Mouse (Mus musculus) hindbrain, embryonic 13.5 days (tissue): ENCODE data around the gene Unc93b1. TPM values are rescaled to one million over a fixed set of nuclear protein-coding genes. Genes with fewer than 3 reads are reported as not detected.

ENCODE experiments used
- ATAC-seq: fragments of 200-750 bp; cut with Nextera tagmentation; 2 replicates; pipeline ENCODE4 v1.8.0; 2017; ENCODE audit warnings: moderate TSS enrichment; ENCODE audit not compliant: low FRiP score
- H3K27ac ChIP-seq: fragments of 300-500 bp; sonication (generic); 2 replicates; pipeline ENCODE4 v1.5.1; 2015; ENCODE audit warnings: inconsistent platforms, mild to moderate bottlenecking, moderate library complexity
- H3K27me3 ChIP-seq: fragments of 300-500 bp; sonication (generic); 2 replicates; pipeline ENCODE4 v1.6.1; 2015; ENCODE audit warnings: mild to moderate bottlenecking, inconsistent platforms
- H3K36me3 ChIP-seq: fragments of 300-500 bp; sonication (generic); 2 replicates; pipeline ENCODE4 v1.6.1; 2015; ENCODE audit warnings: mild to moderate bottlenecking, inconsistent platforms
- H3K4me1 ChIP-seq: fragments of 300-500 bp; sonication (generic); replicated peaks from 2 replicates; pipeline ENCODE4 v1.6.1; 2015; ENCODE audit warnings: inconsistent platforms
- H3K4me2 ChIP-seq: fragments of 300-500 bp; sonication (generic); 2 replicates; pipeline ENCODE4 v1.6.1; 2015; ENCODE audit warnings: inconsistent platforms, mild to moderate bottlenecking, moderate library complexity
- H3K4me3 ChIP-seq: fragments of 300-500 bp; sonication (generic); 2 replicates; pipeline ENCODE4 v1.5.1; 2015; ENCODE audit warnings: mild to moderate bottlenecking, inconsistent platforms
- H3K9ac ChIP-seq: fragments of 300-500 bp; sonication (generic); 2 replicates; pipeline ENCODE4 v1.6.1; 2015; ENCODE audit warnings: mild to moderate bottlenecking, inconsistent platforms
- H3K9me3 ChIP-seq: fragments of 300-500 bp; sonication (generic); 2 replicates; pipeline ENCODE4 v1.6.1; 2016; ENCODE audit warnings: inconsistent platforms
- WGBS: fragments of 180-500 bp; shearing (Covaris S2); methylation state at CpG from one replicate; pipeline ENCODE4 v1.1.7; 2015; 5-methylcytosine and 5-hydroxymethylcytosine counted together
- polyA plus RNA-seq: library from polyadenylated mRNA; unstranded; fragments of >200 nt; fragmentation: Nextera tagmentation; extraction: Ambion mirVana; gene quantifications from 2 replicates; pipeline ENCODE4 v1.2.1, GENCODE M21; 2015

Unc93b1 gene
- polyA plus RNA-seq, 1 experiment from 2014 or later: 13.2 TPM

DNA sequence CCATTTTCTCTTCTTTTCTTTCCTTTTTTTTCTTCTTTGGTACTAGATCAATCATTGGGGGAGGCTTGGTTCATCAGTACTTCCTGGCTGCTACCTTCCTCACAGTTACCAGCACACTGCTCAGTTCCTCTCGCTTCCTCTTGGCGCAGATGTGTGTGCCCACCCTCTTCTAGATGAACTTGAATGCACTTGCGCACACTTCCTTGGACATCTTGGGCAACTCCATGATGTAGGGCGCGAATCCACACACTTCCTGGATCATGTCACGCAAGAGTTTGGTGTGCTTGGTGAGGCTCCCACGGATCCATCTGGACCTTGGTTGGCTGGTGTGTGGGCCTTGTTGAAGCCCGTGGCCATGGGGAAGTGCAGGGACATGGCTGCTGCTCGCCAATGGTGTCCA, 3.3 kb upstream of the Unc93b1 start:
- Histone ChIP-seq H3K9me3 (no peaks in the 10 kb centered on the region), H3K36me3 (no peaks in the 10 kb centered on the region), H3K9ac (no peak overlapping the region), H3K27me3 (peaks cover 22% of the 10 kb centered on the region), H3K4me1 (peaks cover 44% of the 10 kb centered on the region), H3K4me3 (no peak overlapping the region), H3K27ac (no peak overlapping the region), H3K4me2 (no peak overlapping the region)
- ATAC-seq: no peak
- WGBS: 88% methylated on average over 9 of the region's 9 CpGs

DNA sequence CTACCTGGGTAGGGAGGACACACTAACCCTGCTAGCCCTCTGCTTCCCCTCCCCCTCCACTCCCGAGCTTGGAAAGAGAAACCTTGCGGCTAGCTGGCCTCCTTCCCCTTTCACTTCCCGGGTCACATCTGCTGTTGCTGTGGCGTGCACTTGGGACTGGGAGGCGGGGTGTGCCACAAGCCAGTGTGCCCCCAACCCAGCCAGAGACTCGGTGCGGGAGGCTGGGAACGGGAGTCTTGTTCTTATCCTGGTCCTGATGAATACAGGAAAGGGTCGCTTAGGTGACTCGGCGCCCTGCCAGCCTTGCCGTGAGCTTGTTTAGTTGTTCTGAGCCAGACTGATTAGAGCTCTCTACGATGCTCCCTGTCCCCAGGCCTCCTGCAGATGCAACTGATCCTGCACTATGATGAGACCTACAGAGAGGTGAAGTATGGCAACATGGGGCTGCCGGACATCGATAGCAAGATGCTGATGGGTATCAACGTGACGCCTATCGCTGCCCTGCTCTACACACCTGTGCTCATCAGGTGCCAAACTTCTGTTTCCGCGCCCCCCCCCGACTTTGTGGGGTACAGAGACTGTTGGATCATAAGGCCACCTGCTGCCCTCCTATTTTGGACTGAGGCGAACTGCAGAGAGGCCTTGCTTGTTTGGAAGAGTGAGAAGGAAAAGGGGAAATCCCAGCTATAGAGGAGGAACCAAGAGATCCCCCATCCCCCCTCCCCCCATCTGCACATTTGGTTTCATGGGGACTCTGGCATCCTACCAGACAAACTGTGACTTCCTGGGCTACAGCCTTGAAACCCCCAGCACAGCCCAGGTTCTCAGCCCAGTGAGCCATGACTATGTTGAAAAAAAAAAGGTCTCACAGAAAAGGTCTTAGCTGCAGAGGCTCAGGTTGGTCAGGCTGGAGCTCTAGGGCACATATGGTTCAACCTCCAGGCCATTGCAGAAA, 1.2 kb downstream of the Unc93b1 start:
- H3K9me3 ChIP-seq: no peaks in the 10 kb centered on the region
- ATAC-seq: peak; percentile 32; the same call in 1 of the 2 replicates

DNA sequence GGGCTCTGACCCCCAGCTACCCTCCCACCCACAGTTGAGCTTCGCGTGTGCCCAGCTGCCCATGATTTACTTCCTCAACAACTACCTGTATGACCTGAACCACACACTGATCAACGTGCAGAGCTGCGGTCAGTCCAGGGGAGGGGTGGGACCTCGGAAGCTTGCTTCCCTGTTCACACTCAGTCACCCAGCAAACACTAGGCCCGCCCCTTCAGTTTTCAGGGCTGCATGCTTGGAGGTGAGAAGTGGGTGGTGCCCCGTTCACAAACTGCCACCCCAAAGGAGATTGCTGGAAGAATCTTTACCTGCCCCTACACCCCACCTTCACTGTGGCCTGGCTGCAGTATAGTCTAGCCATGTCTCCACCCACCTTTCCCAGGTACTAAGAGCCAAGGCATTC, 7.3 kb downstream of the Unc93b1 start:
- H3K27me3 ChIP-seq: peaks cover 19% of the 10 kb centered on the region
- H3K9ac ChIP-seq: no peak overlapping the region
- 79% methylated on average over 7 of the region's 7 CpGs for WGBS
- no peaks in the 10 kb centered on the region for H3K9me3 ChIP-seq
- no peak overlapping the region for H3K27ac ChIP-seq
- no peaks in the 10 kb centered on the region for H3K4me1 ChIP-seq
- no peak for ATAC-seq
- no peaks in the 10 kb centered on the region for H3K36me3 ChIP-seq
- no peak overlapping the region for H3K4me3 ChIP-seq
- no peak overlapping the region for H3K4me2 ChIP-seq

More for the DNA sequence above, 1.2 kb downstream of the Unc93b1 start:
- WGBS: 8% methylated on average over 22 of the region's 22 CpGs
- Histone ChIP-seq H3K27ac (no peak overlapping the region), H3K4me1 (peaks cover 18% of the 10 kb centered on the region), H3K27me3 (peaks cover 28% of the 10 kb centered on the region), H3K36me3 (no peaks in the 10 kb centered on the region), H3K4me3 (peak overlapping the region; percentile 42), H3K9ac (peak overlapping the region; percentile 61), H3K4me2 (peak overlapping the region; percentile 70)

DNA sequence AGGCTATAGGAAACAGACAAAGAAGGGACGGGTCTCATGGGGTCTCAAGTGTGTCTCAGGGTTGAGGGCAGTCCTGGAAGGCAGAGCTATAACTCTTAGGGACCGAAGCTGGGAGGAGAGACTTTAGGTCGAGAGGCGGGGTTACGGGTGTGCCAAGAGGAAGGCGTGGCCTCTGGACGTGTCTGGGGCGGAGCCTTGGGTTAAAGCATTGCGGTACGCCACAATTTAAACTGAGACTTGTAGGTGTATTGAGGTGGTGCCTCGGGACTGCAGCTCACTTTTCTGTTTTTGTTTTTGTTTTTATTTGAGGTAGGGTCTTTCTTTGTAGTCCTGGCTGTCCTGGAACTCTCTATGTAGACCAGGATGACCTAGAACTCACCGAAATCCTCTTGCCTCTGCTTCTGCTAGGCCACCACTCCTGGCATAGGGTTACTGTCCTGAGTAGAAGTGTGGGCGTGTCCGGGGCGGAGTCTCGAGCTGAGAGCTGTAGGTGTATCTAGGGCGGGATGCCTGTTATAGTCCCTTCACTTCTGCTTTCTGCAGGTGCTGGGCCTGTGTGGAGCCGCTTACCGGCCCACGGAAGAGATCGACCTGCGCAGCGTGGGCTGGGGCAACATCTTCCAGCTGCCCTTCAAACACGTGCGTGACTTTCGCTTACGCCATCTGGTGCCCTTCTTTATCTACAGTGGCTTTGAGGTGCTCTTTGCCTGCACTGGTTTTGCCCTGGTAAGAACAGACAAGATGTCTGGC, 8.2 kb downstream of the Unc93b1 start:
- no peak for ATAC-seq
- no peaks in the 10 kb centered on the region for H3K9me3 ChIP-seq
- H3K4me3 ChIP-seq: no peak overlapping the region
- no peak overlapping the region for H3K27ac ChIP-seq
- H3K27me3 ChIP-seq: peaks cover 19% of the 10 kb centered on the region
- WGBS: 22% methylated on average over 27 of the region's 27 CpGs
- H3K9ac ChIP-seq: no peak overlapping the region
- no peaks in the 10 kb centered on the region for H3K36me3 ChIP-seq
- H3K4me1 ChIP-seq: no peaks in the 10 kb centered on the region
- H3K4me2 ChIP-seq: no peak overlapping the region

DNA sequence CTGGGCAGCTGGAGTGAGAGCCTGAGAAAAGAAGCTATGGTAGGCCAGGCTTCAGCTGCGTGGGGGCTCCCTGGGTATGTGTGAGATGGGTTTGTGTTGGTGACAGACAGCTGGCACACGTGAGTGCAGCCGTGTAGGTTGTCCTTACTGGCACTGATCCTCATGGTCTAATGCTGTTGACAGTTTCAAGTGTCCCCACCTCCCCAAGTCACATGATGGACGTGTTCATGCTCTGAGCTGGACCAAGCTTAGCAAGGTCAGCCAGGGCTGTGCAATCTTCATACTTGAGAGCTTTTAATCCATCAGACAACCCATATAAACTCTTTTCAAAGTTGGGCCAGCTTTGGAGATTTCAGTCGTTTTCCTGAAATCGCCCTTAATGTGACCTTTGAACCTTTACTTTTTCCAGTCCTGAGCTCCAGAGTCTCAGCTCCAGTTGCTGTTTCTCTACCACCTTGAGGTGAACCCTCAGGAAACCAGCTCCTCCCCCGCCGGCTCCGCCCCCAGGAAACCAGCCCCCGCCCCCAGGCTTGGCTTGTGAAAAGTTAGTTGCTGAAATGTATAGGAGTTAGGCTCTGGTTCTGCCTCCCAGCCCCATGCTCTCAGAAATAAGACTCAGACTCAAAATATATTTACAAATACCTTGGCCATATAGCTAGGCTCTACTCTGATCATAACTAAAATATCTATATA, 11.0 kb downstream of the Unc93b1 start:
- WGBS: 39% methylated on average over 10 of the region's 10 CpGs
- no peak for ATAC-seq

DNA sequence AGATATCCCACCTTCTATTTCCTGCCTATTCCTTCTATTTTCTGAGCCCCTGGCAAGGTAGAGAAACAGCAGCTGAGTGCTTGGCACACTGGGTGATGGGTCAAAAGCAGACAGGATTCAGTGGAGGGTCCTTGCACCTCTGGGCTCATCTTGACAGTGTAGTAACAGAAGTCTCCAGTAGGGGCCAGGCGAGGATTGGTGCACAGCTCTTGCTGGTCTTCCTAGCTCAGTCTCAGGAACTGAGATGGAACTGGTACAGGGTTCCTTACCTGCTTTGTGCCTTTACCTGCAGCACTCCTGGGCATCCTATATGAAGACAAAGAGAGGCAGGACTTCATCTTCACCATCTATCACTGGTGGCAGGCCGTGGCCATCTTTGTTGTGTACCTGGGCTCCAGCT, 11.7 kb downstream of the Unc93b1 start:
- WGBS: 8% methylated on average over 2 of the region's 2 CpGs
- H3K9me3 ChIP-seq: no peaks in the 10 kb centered on the region
- no peak overlapping the region for H3K9ac ChIP-seq
- H3K4me3 ChIP-seq: no peak overlapping the region
- ATAC-seq: no peak
- H3K27ac ChIP-seq: no peak overlapping the region
- no peak overlapping the region for H3K4me2 ChIP-seq
- no peaks in the 10 kb centered on the region for H3K36me3 ChIP-seq
- H3K27me3 ChIP-seq: peaks cover 19% of the 10 kb centered on the region
- no peaks in the 10 kb centered on the region for H3K4me1 ChIP-seq

More for the DNA sequence above, 11.0 kb downstream of the Unc93b1 start:
- no peaks in the 10 kb centered on the region for H3K9me3 ChIP-seq
- no peak overlapping the region for H3K9ac ChIP-seq
- H3K4me1 ChIP-seq: no peaks in the 10 kb centered on the region
- H3K4me3 ChIP-seq: no peak overlapping the region
- peaks cover 19% of the 10 kb centered on the region for H3K27me3 ChIP-seq
- no peak overlapping the region for H3K4me2 ChIP-seq
- no peak overlapping the region for H3K27ac ChIP-seq
- no peaks in the 10 kb centered on the region for H3K36me3 ChIP-seq

DNA sequence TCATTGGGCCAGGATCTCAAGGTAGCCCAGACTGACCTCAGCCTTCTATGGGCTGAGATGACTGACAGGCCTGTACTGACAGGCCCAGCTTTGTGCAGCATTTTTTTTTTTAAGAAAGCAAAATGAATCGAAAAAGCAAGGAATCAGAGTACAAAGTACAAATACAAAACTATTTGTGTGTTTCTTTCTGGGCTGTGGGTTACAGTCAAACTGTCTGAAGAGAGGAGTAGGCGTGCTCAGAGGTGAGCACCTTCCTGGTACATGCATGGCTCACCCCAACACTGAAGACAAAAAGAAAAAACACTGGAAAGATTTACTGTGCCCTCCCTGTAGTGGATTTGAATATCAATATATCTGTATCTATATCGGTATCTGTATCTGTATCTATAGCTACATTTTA, 12.8 kb downstream of the Unc93b1 start:
- no peak overlapping the region for H3K4me3 ChIP-seq
- WGBS: 85% methylated on average over 3 of the region's 3 CpGs
- no peak for ATAC-seq
- H3K4me1 ChIP-seq: no peaks in the 10 kb centered on the region
- H3K27me3 ChIP-seq: peaks cover 13% of the 10 kb centered on the region
- H3K27ac ChIP-seq: no peak overlapping the region
- H3K9ac ChIP-seq: no peak overlapping the region
- H3K4me2 ChIP-seq: no peak overlapping the region
- H3K36me3 ChIP-seq: no peaks in the 10 kb centered on the region
- no peaks in the 10 kb centered on the region for H3K9me3 ChIP-seq

DNA sequence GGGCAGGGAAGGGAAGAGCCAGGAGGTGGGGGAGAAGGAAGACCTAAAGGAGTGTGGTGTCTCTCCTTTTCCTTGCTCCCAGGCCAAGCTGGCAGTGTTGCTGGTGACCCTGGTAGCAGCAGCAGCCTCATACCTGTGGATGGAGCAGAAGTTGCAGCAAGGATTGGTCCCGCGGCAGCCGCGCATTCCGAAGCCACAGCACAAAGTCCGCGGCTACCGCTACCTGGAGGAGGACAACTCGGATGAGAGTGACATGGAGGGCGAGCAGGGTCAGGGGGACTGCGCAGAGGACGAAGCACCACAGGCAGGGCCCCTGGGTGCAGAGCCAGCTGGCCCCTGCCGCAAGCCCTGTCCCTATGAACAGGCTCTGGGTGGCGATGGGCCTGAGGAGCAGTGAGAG, 13.6 kb downstream of the Unc93b1 start:
- no peaks in the 10 kb centered on the region for H3K4me1 ChIP-seq
- H3K4me3 ChIP-seq: no peak overlapping the region
- WGBS: 70% methylated on average over 14 of the region's 14 CpGs
- no peak for ATAC-seq
- H3K27me3 ChIP-seq: peaks cover 6% of the 10 kb centered on the region; the same call in 1 of the 2 replicates
- no peak overlapping the region for H3K9ac ChIP-seq
- H3K36me3 ChIP-seq: no peaks in the 10 kb centered on the region
- H3K4me2 ChIP-seq: no peak overlapping the region
- no peak overlapping the region for H3K27ac ChIP-seq
- no peaks in the 10 kb centered on the region for H3K9me3 ChIP-seq

DNA sequence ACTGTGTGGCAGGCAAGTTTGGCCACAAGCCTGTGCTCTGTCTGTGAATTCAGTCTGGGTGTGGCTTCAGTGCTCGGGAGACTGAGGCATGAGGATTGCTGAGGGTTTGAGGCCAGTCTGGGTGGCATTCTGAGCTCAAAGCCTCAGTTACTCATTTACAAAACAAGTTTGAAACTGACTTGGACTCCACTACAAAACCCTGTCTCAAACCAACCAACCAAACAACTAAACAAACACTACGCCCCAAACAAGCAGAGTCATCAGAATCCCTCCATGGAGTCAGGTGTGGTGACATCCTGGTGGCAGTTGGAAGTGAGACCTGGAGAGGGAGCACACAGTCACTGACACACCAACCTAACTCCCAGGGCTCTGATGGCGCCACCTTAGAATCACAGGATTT, 15.3 kb downstream of the Unc93b1 start:
- Histone ChIP-seq H3K9ac (no peak overlapping the region), H3K36me3 (no peaks in the 10 kb centered on the region), H3K4me2 (no peak overlapping the region), H3K4me3 (no peak overlapping the region), H3K27ac (no peak overlapping the region), H3K4me1 (no peaks in the 10 kb centered on the region), H3K27me3 (no peaks in the 10 kb centered on the region), H3K9me3 (no peaks in the 10 kb centered on the region)
- 81% methylated on average over 3 of the region's 3 CpGs for WGBS
- no peak for ATAC-seq

DNA sequence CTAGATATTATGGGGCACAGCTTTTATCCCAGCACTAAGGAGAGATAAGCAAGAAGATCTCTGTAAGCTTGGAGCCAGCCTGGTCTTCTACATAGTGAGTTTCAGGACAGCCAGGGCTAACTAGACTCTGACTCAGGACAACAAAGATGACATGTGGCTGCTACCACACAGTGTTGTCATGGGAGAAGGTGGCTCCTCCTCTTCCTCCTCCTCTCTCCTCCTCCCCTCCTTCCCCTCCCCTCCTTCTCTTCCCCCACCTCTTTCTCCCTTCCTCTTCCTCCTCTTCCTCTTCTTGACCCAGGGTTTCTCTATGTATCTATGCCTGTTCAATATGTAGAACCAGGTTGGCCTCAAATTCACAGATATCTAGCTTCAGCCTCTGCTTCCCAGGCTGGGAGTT, 16.5 kb downstream of the Unc93b1 start:
- Histone ChIP-seq H3K4me2 (no peak overlapping the region), H3K9ac (no peak overlapping the region), H3K4me3 (no peak overlapping the region), H3K9me3 (no peaks in the 10 kb centered on the region), H3K4me1 (no peaks in the 10 kb centered on the region), H3K27me3 (peaks cover 3% of the 10 kb centered on the region; the same call in 1 of the 2 replicates), H3K27ac (no peak overlapping the region), H3K36me3 (no peaks in the 10 kb centered on the region)
- no peak for ATAC-seq

DNA sequence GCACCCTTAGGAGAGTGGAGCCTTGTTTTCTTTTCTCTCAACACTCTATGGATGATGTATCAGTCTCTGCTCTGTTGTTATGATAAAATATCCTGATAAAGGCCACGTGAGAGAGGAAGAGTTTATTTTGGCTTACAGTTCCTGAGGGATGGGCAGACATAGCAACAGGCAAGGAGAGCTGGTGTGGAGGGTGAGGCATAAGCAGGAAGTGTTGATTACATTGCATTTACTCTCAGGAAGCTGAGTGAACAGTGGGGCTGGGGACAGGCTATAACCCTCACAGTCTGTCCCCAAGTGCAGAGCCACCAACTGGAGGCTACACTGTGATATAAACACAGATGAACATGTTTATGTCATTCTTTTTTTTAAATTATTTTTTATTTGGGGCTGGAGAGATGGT, 17.1 kb downstream of the Unc93b1 start:
- H3K27me3 ChIP-seq: peaks cover 3% of the 10 kb centered on the region; the same call in 1 of the 2 replicates
- H3K27ac ChIP-seq: no peak overlapping the region
- no peaks in the 10 kb centered on the region for H3K9me3 ChIP-seq
- ATAC-seq: no peak
- WGBS: 46% methylated on average over 1 of the region's 1 CpGs
- no peaks in the 10 kb centered on the region for H3K4me1 ChIP-seq
- no peak overlapping the region for H3K4me2 ChIP-seq
- H3K4me3 ChIP-seq: no peak overlapping the region
- no peaks in the 10 kb centered on the region for H3K36me3 ChIP-seq
- no peak overlapping the region for H3K9ac ChIP-seq

DNA sequence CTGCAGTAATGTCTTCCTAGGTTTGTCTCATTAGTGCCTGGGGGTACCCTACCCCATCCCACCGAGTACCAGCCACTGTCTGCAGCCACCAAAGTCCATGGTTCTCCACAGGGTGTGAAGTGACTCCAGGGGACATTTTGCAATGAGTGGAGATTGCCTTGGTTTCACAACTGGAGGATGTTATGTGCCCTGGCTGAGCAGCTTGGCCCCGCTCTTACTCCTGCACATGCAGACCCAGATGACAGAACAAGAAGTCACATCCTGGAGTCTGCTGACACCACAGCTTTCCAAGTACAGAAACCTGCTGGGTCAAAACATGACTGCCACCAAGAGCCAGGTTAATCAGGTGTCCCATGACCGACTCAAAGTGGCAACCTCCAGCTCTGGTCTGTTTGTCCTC, 20.0 kb downstream of the Unc93b1 start:
- Histone ChIP-seq H3K9ac (no peak overlapping the region), H3K36me3 (no peaks in the 10 kb centered on the region), H3K27ac (no peak overlapping the region), H3K4me3 (no peak overlapping the region), H3K4me1 (no peaks in the 10 kb centered on the region), H3K9me3 (no peaks in the 10 kb centered on the region), H3K4me2 (no peak overlapping the region), H3K27me3 (peaks cover 3% of the 10 kb centered on the region; the same call in 1 of the 2 replicates)
- 87% methylated on average over 3 of the region's 3 CpGs for WGBS
- ATAC-seq: no peak
